ENCODE assay signal across 19 mouse cellular contexts in genomic region chr14:30425175-30425574, GRCm38 (mm10). TPM values are rescaled to one million over a fixed set of nuclear protein-coding genes. Genes with fewer than 3 reads are reported as not detected.
DNase-seq lines count a peak whose midpoint lies in the region; ATAC-seq and TF ChIP-seq lines count a peak whose summit lies in the region.
"Had no signal": no experiment of that assay in that cellular context is flagged by ENCODE, and none has a peak within 500 bp of the region (broad histone marks: within the 10 kb centered on the region; RNA-seq: fewer than 3 reads in every experiment).

No protein-coding gene starts in this region.

- H3K9me3 ChIP-seq in hindbrain, embryonic 12.5 days (replicated peaks): no peaks in the 10 kb centered on the region
- no peaks in the 10 kb centered on the region for H3K9me3 ChIP-seq in hindbrain, postnatal 0 days (ENCODE audit: low read length)
- H3K9me3 ChIP-seq in CH12.LX (replicated peaks; ENCODE audit: low read length): no peaks in the 10 kb centered on the region
- H3K9me3 ChIP-seq in heart, embryonic 11.5 days (replicated peaks; ENCODE audit: control insufficient read depth, low read length): no peaks in the 10 kb centered on the region
- no peaks in the 10 kb centered on the region for H3K9me3 ChIP-seq in forebrain, embryonic 14.5 days (replicated peaks; ENCODE audit: control insufficient read depth, low read length)
- H3K9me3 ChIP-seq: embryonic facial prominence, embryonic 10.5 days; forebrain, embryonic 13.5 days had no signal

- TF ChIP-seq CTCF in hindbrain, postnatal 0 days (IDR thresholded peaks at IDR 0.05; ENCODE audit: low read depth): no peak
- no peak for TF ChIP-seq CTCF in CH12.LX (conservative IDR thresholded peaks at IDR 0.05 in 1 of 2, IDR thresholded peaks at IDR 0.05 in 1 of 2; ENCODE audit: low read depth in 2 of 2, low read length in 2 of 2)

- H3K79me2 ChIP-seq in CH12.LX (replicated peaks; ENCODE audit: control insufficient read depth, extremely low read depth, insufficient read depth, poor library complexity, severe bottlenecking): no peaks in the 10 kb centered on the region

- H3K4me2 ChIP-seq in hindbrain, embryonic 12.5 days (replicated peaks): no peak overlapping the region
- H3K4me2 ChIP-seq in hindbrain, postnatal 0 days (ENCODE audit: low read depth, low read length): no peak overlapping the region
- no peak overlapping the region for H3K4me2 ChIP-seq in CH12.LX (ENCODE audit: insufficient read depth, low read depth, poor library complexity, severe bottlenecking)
- H3K4me2 ChIP-seq in heart, embryonic 11.5 days: 0 out of 2 replicates have a peak overlapping the region, but pooled peaks have one; percentile 9
- H3K4me2 ChIP-seq in forebrain, embryonic 14.5 days (ENCODE audit: low read length): no peak overlapping the region
- H3K4me2 ChIP-seq: forebrain, embryonic 13.5 days had no signal

- peak; percentile 1 for TF ChIP-seq RAD21 in CH12.LX (IDR thresholded peaks at IDR 0.05; ENCODE audit: low read depth, low read length)

- intact Hi-C loops in heart, postnatal 36 days (cut with DNase I): no loop called here
- intact Hi-C loops in gastrocnemius, postnatal 14 days (cut with DNase I; ENCODE audit: low total_unique reads): no loop called here

- in situ Hi-C loops in CH12.LX (cut with MboI; ENCODE audit: low pct_ligation_motif_present, low pct_unique_long_range_greater_than_20kb, low sequenced_read_pairs): no loop called here

- ATAC-seq in hindbrain, embryonic 12.5 days (ENCODE audit: low FRiP score): no peak
- no peak for ATAC-seq in hindbrain, postnatal 0 days
- no peak for ATAC-seq in heart, embryonic 11.5 days (replicated peaks; ENCODE audit: insufficient number of reproducible peaks, low FRiP score, low TSS enrichment)
- no peak for ATAC-seq in forebrain, embryonic 14.5 days
- ATAC-seq: forebrain, embryonic 13.5 days had no signal

- 67% methylated on average over 6 of the region's 6 CpGs for WGBS in hindbrain, embryonic 12.5 days
- WGBS in hindbrain, postnatal 0 days: 78% methylated on average over 6 of the region's 6 CpGs
- WGBS in heart, embryonic 11.5 days (ENCODE audit: insufficient replicate concordance): 41% methylated on average over 6 of the region's 6 CpGs
- 81% methylated on average over 6 of the region's 6 CpGs for WGBS in forebrain, embryonic 14.5 days

- no peak overlapping the region for H3K4me3 ChIP-seq in hindbrain, embryonic 12.5 days
- H3K4me3 ChIP-seq in hindbrain, postnatal 0 days (ENCODE audit: low read length): no peak overlapping the region
- H3K4me3 ChIP-seq in CH12.LX (replicated peaks in 1 of 3; ENCODE audit: low read depth in 2 of 3, low read length in 2 of 3, poor library complexity in 1 of 3): no peak overlapping the region
- no peak overlapping the region for H3K4me3 ChIP-seq in heart, embryonic 11.5 days (ENCODE audit: low read depth, low read length)
- H3K4me3 ChIP-seq in forebrain, embryonic 14.5 days (ENCODE audit: low read depth, low read length): no peak overlapping the region
- H3K4me3 ChIP-seq: embryonic facial prominence, embryonic 10.5 days; forebrain, embryonic 13.5 days; gastrocnemius, adult 2 months had no signal

- peaks cover 14% of the 10 kb centered on the region; the same call in 1 of the 2 replicates for H3K4me1 ChIP-seq in hindbrain, embryonic 12.5 days
- H3K4me1 ChIP-seq in hindbrain, postnatal 0 days (ENCODE audit: insufficient read depth, low read length): no peaks in the 10 kb centered on the region
- H3K4me1 ChIP-seq in CH12.LX (ENCODE audit: control insufficient read depth in 1 of 2, insufficient read depth in 2 of 2): no peaks in the 10 kb centered on the region
- H3K4me1 ChIP-seq in heart, embryonic 11.5 days (ENCODE audit: control insufficient read depth, insufficient read depth, low read length): peaks cover 16% of the 10 kb centered on the region
- no peaks in the 10 kb centered on the region for H3K4me1 ChIP-seq in forebrain, embryonic 14.5 days (ENCODE audit: control insufficient read depth, insufficient read depth, low read length)

- H3K36me3 ChIP-seq in hindbrain, embryonic 12.5 days: no peaks in the 10 kb centered on the region
- no peaks in the 10 kb centered on the region for H3K36me3 ChIP-seq in hindbrain, postnatal 0 days (ENCODE audit: insufficient read depth, low read length)
- H3K36me3 ChIP-seq in CH12.LX (replicated peaks in 1 of 2; ENCODE audit: control insufficient read depth in 1 of 2, insufficient read depth in 1 of 2, low read length in 1 of 2): no peaks in the 10 kb centered on the region
- no peaks in the 10 kb centered on the region for H3K36me3 ChIP-seq in heart, embryonic 11.5 days (ENCODE audit: control insufficient read depth, insufficient read depth, low read length)
- H3K36me3 ChIP-seq in forebrain, embryonic 14.5 days (ENCODE audit: control insufficient read depth, insufficient read depth, low read length): no peaks in the 10 kb centered on the region
- H3K36me3 ChIP-seq: embryonic facial prominence, embryonic 10.5 days had no signal

- TF ChIP-seq EP300 in CH12.LX (IDR thresholded peaks at IDR 0.05; ENCODE audit: low read length): no peak

- H3K27ac ChIP-seq in hindbrain, embryonic 12.5 days: peak overlapping the region; percentile 55
- H3K27ac ChIP-seq in hindbrain, postnatal 0 days: no peak overlapping the region
- H3K27ac ChIP-seq in CH12.LX (ENCODE audit: insufficient read depth, low read depth): no peak overlapping the region
- no peak overlapping the region for H3K27ac ChIP-seq in heart, embryonic 11.5 days (ENCODE audit: low read depth, low read length)
- no peak overlapping the region for H3K27ac ChIP-seq in forebrain, embryonic 14.5 days (ENCODE audit: low read depth, low read length)
- H3K27ac ChIP-seq: embryonic facial prominence, embryonic 10.5 days; forebrain, embryonic 13.5 days; gastrocnemius, adult 2 months had no signal

- dilution Hi-C loops in CH12.LX (cut with MboI; ENCODE audit: extremely low pct_ligation_motif_present, extremely low pct_unique_long_range_greater_than_20kb, low sequenced_read_pairs): no loop called here

- H3K9ac ChIP-seq in hindbrain, embryonic 12.5 days: no peak overlapping the region
- no peak overlapping the region for H3K9ac ChIP-seq in hindbrain, postnatal 0 days (replicated peaks; ENCODE audit: low read length)
- no peak overlapping the region for H3K9ac ChIP-seq in CH12.LX (ENCODE audit: insufficient read depth, low read depth)
- no peak overlapping the region for H3K9ac ChIP-seq in heart, embryonic 11.5 days (ENCODE audit: low read depth, low read length)
- H3K9ac ChIP-seq in forebrain, embryonic 14.5 days (ENCODE audit: low read length): no peak overlapping the region
- H3K9ac ChIP-seq: forebrain, embryonic 13.5 days had no signal

- TF ChIP-seq POLR2A in CH12.LX (IDR thresholded peaks at IDR 0.05; ENCODE audit: low read depth, low read length): no peak

- DNase-seq in heart, adult 18-20 months: peak; percentile 8 to 49
- DNase-seq in heart, postnatal 36 days: no peak
- no peak for DNase-seq in hindbrain, postnatal 0 days (ENCODE audit: low spot score)
- no peak for DNase-seq in CH12.LX (ENCODE audit: extremely low read depth)
- DNase-seq in gastrocnemius, postnatal 14 days: no peak
- no peak for DNase-seq in forebrain, embryonic 14.5 days (ENCODE audit: low spot score)
- DNase-seq: adrenal gland, adult 8-10 months; cerebellum, adult 18-20 months; cerebellum, adult 9-11 months; cerebellum, postnatal 36 days; gastrocnemius, adult 2 months; gastrocnemius, postnatal 36 days; kidney, adult 11 months; kidney, adult 9 months; kidney, postnatal 10 days had no signal

- H3K27me3 ChIP-seq in hindbrain, embryonic 12.5 days: no peaks in the 10 kb centered on the region
- H3K27me3 ChIP-seq in hindbrain, postnatal 0 days (ENCODE audit: insufficient read depth, low read length): no peaks in the 10 kb centered on the region
- no peaks in the 10 kb centered on the region for H3K27me3 ChIP-seq in CH12.LX (replicated peaks)
- H3K27me3 ChIP-seq in heart, embryonic 11.5 days (ENCODE audit: control insufficient read depth, insufficient read depth, low read length): no peaks in the 10 kb centered on the region
- no peaks in the 10 kb centered on the region for H3K27me3 ChIP-seq in forebrain, embryonic 14.5 days (replicated peaks; ENCODE audit: control insufficient read depth, insufficient read depth, low read length)
- H3K27me3 ChIP-seq: forebrain, embryonic 13.5 days had no signal

TF ChIP-seq in CH12.LX, 34 proteins besides CTCF, POLR2A, EP300 and RAD21:
- TF ChIP-seq NRF1 (IDR thresholded peaks at IDR 0.05; ENCODE audit: low read depth, low read length): no peak
- TF ChIP-seq RCOR1 (conservative IDR thresholded peaks at IDR 0.05; ENCODE audit: low read depth, low read length): no peak
- TF ChIP-seq ZC3H11A (IDR thresholded peaks at IDR 0.05; ENCODE audit: low read depth, low read length): no peak

RNA-seq across cellular contexts. Expression of gene Dcp1a, which starts 54.2 kb away (rescaled TPM):
- 10 to 100 TPM in 1 of 2 experiments, 1 to 10 TPM in 1; 8.9 to 11.6 TPM for total RNA-seq in heart, adult 18-20 months (2021)
- total RNA-seq in heart, postnatal 36 days (2021): 10 to 100 TPM; 11.6 to 12.6 TPM
- polyA plus RNA-seq in hindbrain, embryonic 12.5 days (2016; fragmentation: Nextera tagmentation; extraction: Ambion mirVana): 29.2 and 30.6 TPM in 2 replicates
- 23.5 and 23.6 TPM in 2 replicates for total RNA-seq in hindbrain, postnatal 0 days (2014; rRNA removed)
- 9.9 and 10.9 TPM in 2 replicates for polyA plus RNA-seq in hindbrain, postnatal 0 days (2015; fragmentation: Nextera tagmentation; extraction: Ambion mirVana)
- total RNA-seq in CH12.LX (2012; rRNA removed) (20.1 TPM in 2 replicates), CH12.LX (2014; rRNA removed) (18.3 TPM in 2 replicates)
- polyA plus RNA-seq in CH12.LX (2012; ENCODE audit: insufficient read length, low read depth): 25.4 and 26.9 TPM in 2 replicates
- 21.2 and 21.5 TPM in 2 replicates for polyA plus RNA-seq in heart, embryonic 11.5 days (2014; fragmentation: Nextera tagmentation; extraction: Ambion mirVana)
- 1 to 10 TPM; 8.3 to 8.4 TPM for total RNA-seq in gastrocnemius, postnatal 14 days (2021)
- polyA plus RNA-seq in forebrain, embryonic 14.5 days (2014; fragmentation: Nextera tagmentation; extraction: Ambion mirVana): 12.3 and 14.9 TPM in 2 replicates

Comparison
In these comparisons a context has a peak if more than half of its experiments do, and no peak if none do; other contexts are left out.
1. DNase-seq: peak in heart, adult 18-20 months (2 of 2); none in heart, postnatal 36 days (0 of 2), hindbrain, postnatal 0 days (single experiment), CH12.LX (single experiment), gastrocnemius, postnatal 14 days (single experiment) and forebrain, embryonic 14.5 days (single experiment).